ENCODE assay signal across 7 mouse cellular contexts in genomic region chr16:16911641-16912597, GRCm38 (mm10). TPM values are rescaled to one million over a fixed set of nuclear protein-coding genes. Genes with fewer than 3 reads are reported as not detected.
DNase-seq lines count a peak whose midpoint lies in the region; ATAC-seq lines count a peak whose summit lies in the region.

No protein-coding gene starts in this region.

- no peaks in the 10 kb centered on the region for H3K27me3 ChIP-seq in intestine, embryonic 16.5 days (replicated peaks; ENCODE audit: control insufficient read depth, insufficient read depth, low read length)
- H3K27me3 ChIP-seq in limb, embryonic 10.5 days (ENCODE audit: low read depth, poor library complexity, severe bottlenecking) = no peaks in the 10 kb centered on the region
- no peaks in the 10 kb centered on the region for H3K27me3 ChIP-seq in midbrain, embryonic 14.5 days (ENCODE audit: control insufficient read depth, insufficient read depth, low read length)

- no peak overlapping the region for H3K27ac ChIP-seq in intestine, embryonic 16.5 days (ENCODE audit: low read length)
- peak overlapping the region; percentile 82 for H3K27ac ChIP-seq in limb, embryonic 10.5 days
- peak overlapping the region; percentile 75 for H3K27ac ChIP-seq in midbrain, embryonic 14.5 days (replicated peaks; ENCODE audit: low read depth, low read length)

- peak; percentile 92 for ATAC-seq in intestine, embryonic 16.5 days
- peak; percentile 85 for ATAC-seq in midbrain, embryonic 14.5 days (ENCODE audit: low FRiP score, low TSS enrichment)

- H3K4me2 ChIP-seq in intestine, embryonic 16.5 days (ENCODE audit: low read depth, low read length) = no peak overlapping the region
- no peak overlapping the region for H3K4me2 ChIP-seq in midbrain, embryonic 14.5 days (ENCODE audit: low read length)

- no peaks in the 10 kb centered on the region for H3K9me3 ChIP-seq in intestine, embryonic 16.5 days (ENCODE audit: control insufficient read depth, low read length)
- no peaks in the 10 kb centered on the region for H3K9me3 ChIP-seq in limb, embryonic 10.5 days (replicated peaks)
- no peaks in the 10 kb centered on the region for H3K9me3 ChIP-seq in midbrain, embryonic 14.5 days (ENCODE audit: control insufficient read depth, low read length)

- DNase-seq in adrenal gland, adult 18-20 months (ENCODE audit: low spot score in 2 of 2) = peak; percentile 75 to 76
- peak; percentile 91 for DNase-seq in embryo, embryonic 10.5 days (ENCODE audit: low spot score)
- peak; percentile 52 to 76 for DNase-seq in gastrocnemius, postnatal 4 days (ENCODE audit: low spot score in 2 of 2)
- peak; percentile 79 for DNase-seq in limb, embryonic 10.5 days (ENCODE audit: low spot score)
- peak; percentile 89 for DNase-seq in midbrain, embryonic 14.5 days
- peak; percentile 48 to 63 for DNase-seq in spleen, adult 18-20 months

- no peak overlapping the region for H3K9ac ChIP-seq in intestine, embryonic 16.5 days (ENCODE audit: low read depth, low read length)
- no peak overlapping the region for H3K9ac ChIP-seq in midbrain, embryonic 14.5 days (replicated peaks; ENCODE audit: low read length)

- whole genome bisulfite sequencing in intestine, embryonic 16.5 days = 47% methylated on average over 13 of the region's 13 CpGs
- 45% methylated on average over 13 of the region's 13 CpGs for WGBS in limb, embryonic 10.5 days
- WGBS in midbrain, embryonic 14.5 days = 29% methylated on average over 13 of the region's 13 CpGs

- peaks cover 11% of the 10 kb centered on the region; the same call in 1 of the 2 replicates for H3K36me3 ChIP-seq in intestine, embryonic 16.5 days (ENCODE audit: control insufficient read depth, insufficient read depth, low read length)
- peaks cover 97% of the 10 kb centered on the region for H3K36me3 ChIP-seq in limb, embryonic 10.5 days
- peaks cover 87% of the 10 kb centered on the region for H3K36me3 ChIP-seq in midbrain, embryonic 14.5 days (ENCODE audit: control insufficient read depth, insufficient read depth, low read length)

- H3K4me1 ChIP-seq in intestine, embryonic 16.5 days (ENCODE audit: control insufficient read depth, insufficient read depth, low read length) = no peaks in the 10 kb centered on the region
- H3K4me1 ChIP-seq in limb, embryonic 10.5 days = peaks cover 7% of the 10 kb centered on the region
- H3K4me1 ChIP-seq in midbrain, embryonic 14.5 days (ENCODE audit: control insufficient read depth, insufficient read depth, low read length) = no peaks in the 10 kb centered on the region; the same call in 1 of the 2 replicates

- no peak overlapping the region for H3K4me3 ChIP-seq in intestine, embryonic 16.5 days (ENCODE audit: low read length)
- H3K4me3 ChIP-seq in limb, embryonic 10.5 days = no peak overlapping the region
- no peak overlapping the region for H3K4me3 ChIP-seq in midbrain, embryonic 14.5 days (replicated peaks; ENCODE audit: low read depth, low read length)

RNA-seq across cellular contexts. Expression of gene Ppm1f, which starts 15.7 kb away (rescaled TPM):
- total RNA-seq in adrenal gland, adult 18-20 months (2021) = 10 to 100 TPM; 29.5 to 36.6 TPM
- total RNA-seq in gastrocnemius, postnatal 4 days (2021) = 10 to 100 TPM; 28.4 to 28.8 TPM
- 15.6 and 16.0 TPM in 2 replicates for polyA plus RNA-seq in intestine, embryonic 16.5 days (2015; fragmentation: Nextera tagmentation; extraction: Ambion mirVana)
- polyA plus RNA-seq in limb, embryonic 10.5 days (2016; fragmentation: Nextera tagmentation; extraction: Ambion mirVana) = 41.1 and 43.0 TPM in 2 replicates
- polyA plus RNA-seq in midbrain, embryonic 14.5 days (2014; fragmentation: Nextera tagmentation; extraction: Ambion mirVana) = 15.5 and 17.4 TPM in 2 replicates

RNA-seq across cellular contexts. Expression of gene Vpreb1, which starts 41.3 kb away (rescaled TPM):
- 1 to 10 TPM in 1 of 2 experiments, not detected in 1; 1.1 TPM for total RNA-seq in adrenal gland, adult 18-20 months (2021)
- total RNA-seq in gastrocnemius, postnatal 4 days (2021) = under 1 TPM in 1 of 2 experiments, not detected in 1; 0.78 TPM
- polyA plus RNA-seq in intestine, embryonic 16.5 days (2015; fragmentation: Nextera tagmentation; extraction: Ambion mirVana) = 1.5 and 1.6 TPM in 2 replicates
- 2.8 and 3.9 TPM in 2 replicates for polyA plus RNA-seq in limb, embryonic 10.5 days (2016; fragmentation: Nextera tagmentation; extraction: Ambion mirVana)
- 0.84 and 1.3 TPM in 2 replicates for polyA plus RNA-seq in midbrain, embryonic 14.5 days (2014; fragmentation: Nextera tagmentation; extraction: Ambion mirVana)

RNA-seq across cellular contexts. Expression of gene Top3b, which starts 41.4 kb away (rescaled TPM):
- 10 to 100 TPM; 55.8 to 61.8 TPM for total RNA-seq in adrenal gland, adult 18-20 months (2021)
- total RNA-seq in gastrocnemius, postnatal 4 days (2021) = 10 to 100 TPM; 42.0 to 47.8 TPM
- polyA plus RNA-seq in intestine, embryonic 16.5 days (2015; fragmentation: Nextera tagmentation; extraction: Ambion mirVana) = 49.2 and 49.8 TPM in 2 replicates
- polyA plus RNA-seq in limb, embryonic 10.5 days (2016; fragmentation: Nextera tagmentation; extraction: Ambion mirVana) = 63.1 and 81.1 TPM in 2 replicates
- polyA plus RNA-seq in midbrain, embryonic 14.5 days (2014; fragmentation: Nextera tagmentation; extraction: Ambion mirVana) = 67.5 and 71.9 TPM in 2 replicates

RNA-seq across cellular contexts. Expression of gene Igll1, which starts 48.1 kb away (rescaled TPM):
- total RNA-seq in adrenal gland, adult 18-20 months (2021) = not detected
- not detected for total RNA-seq in gastrocnemius, postnatal 4 days (2021)
- polyA plus RNA-seq in intestine, embryonic 16.5 days (2015; fragmentation: Nextera tagmentation; extraction: Ambion mirVana) = 0.27 and 0.49 TPM in 2 replicates
- polyA plus RNA-seq in limb, embryonic 10.5 days (2016; fragmentation: Nextera tagmentation; extraction: Ambion mirVana) = 0.13 TPM in 1 of 2 replicates, not detected in the other
- not detected in 2 replicates for polyA plus RNA-seq in midbrain, embryonic 14.5 days (2014; fragmentation: Nextera tagmentation; extraction: Ambion mirVana)
